Mouse (Mus musculus) hindbrain, postnatal 0 days (tissue): ENCODE data around the gene Relch. TPM values are rescaled to one million over a fixed set of nuclear protein-coding genes. Genes with fewer than 3 reads are reported as not detected.
A peak's percentile ranks its signal among the peaks of the same experiment; 100 is the strongest.

Experiments used
- ATAC-seq: fragments of 200-750 bp; cut with Nextera tagmentation; 2 replicates; pipeline ENCODE4 v1.8.0; 2017; ENCODE audit warnings: mild to moderate bottlenecking, moderate TSS enrichment, moderate library complexity
- DNase-seq: peaks from one replicate; pipeline ENCODE4 v3.0.0-alpha.2; 2015; ENCODE audit warnings: low spot score
- H3K27ac ChIP-seq: fragments of 300-500 bp; sonication (generic); 2 replicates; pipeline ENCODE4 v1.5.1; 2014; ENCODE audit warnings: mild to moderate bottlenecking
- H3K27me3 ChIP-seq: fragments of 300-500 bp; sonication (generic); 2 replicates; pipeline ENCODE4 v1.6.1; 2014; ENCODE audit warnings: low read length, mixed read lengths; ENCODE audit not compliant: insufficient read depth
- H3K36me3 ChIP-seq: fragments of 300-500 bp; sonication (generic); 2 replicates; pipeline ENCODE4 v1.6.1; 2014; ENCODE audit warnings: low read length, mixed read lengths; ENCODE audit not compliant: insufficient read depth
- H3K4me1 ChIP-seq: fragments of 300-500 bp; sonication (generic); 2 replicates; pipeline ENCODE4 v1.6.1; 2014; ENCODE audit warnings: antibody characterized with exemption, low read length, mixed read lengths; ENCODE audit not compliant: insufficient read depth
- H3K4me2 ChIP-seq: fragments of 300-500 bp; sonication (generic); 2 replicates; pipeline ENCODE4 v1.6.1; 2014; ENCODE audit warnings: low read depth, mild to moderate bottlenecking, low read length, moderate library complexity, mixed read lengths
- H3K4me3 ChIP-seq: fragments of 300-500 bp; sonication (generic); 2 replicates; pipeline ENCODE4 v1.5.1; 2014; ENCODE audit warnings: low read length
- H3K9ac ChIP-seq: fragments of 300-500 bp; sonication (generic); replicated peaks from 2 replicates; pipeline ENCODE4 v1.6.1; 2014; ENCODE audit warnings: mild to moderate bottlenecking, low read length, moderate library complexity, mixed read lengths
- H3K9me3 ChIP-seq: fragments of 300-500 bp; sonication (generic); 2 replicates; pipeline ENCODE4 v1.6.1; 2016; ENCODE audit warnings: low read length, mixed read lengths
- CTCF ChIP-seq: IDR thresholded peaks from 2 replicates; pipeline ENCODE4 v1.5.1; 2016; ENCODE audit warnings: antibody characterized with exemption, control low read depth, low read depth
- WGBS: fragments of 180-500 bp; shearing (Covaris S2); extraction: QIAGEN DNeasy Blood & Tissue Kit; methylation state at CpG from one replicate; pipeline ENCODE4 v1.1.7; 2014; 5-methylcytosine and 5-hydroxymethylcytosine counted together
- polyA plus RNA-seq: library from polyadenylated mRNA; unstranded; fragments of >200 nt; fragmentation: Nextera tagmentation; extraction: Ambion mirVana; gene quantifications from 2 replicates; pipeline ENCODE4 v1.2.1, GENCODE M21; 2015
- total RNA-seq: library from RNA; depleted of rRNA; stranded (reverse); fragments of >200 nt; gene quantifications from 2 replicates; pipeline ENCODE4 v1.2.3, GENCODE M21; 2014

The Relch gene
- total and polyA plus RNA-seq, 2 experiments from 2014 or later: 47.8 to 82.8 TPM

DNA sequence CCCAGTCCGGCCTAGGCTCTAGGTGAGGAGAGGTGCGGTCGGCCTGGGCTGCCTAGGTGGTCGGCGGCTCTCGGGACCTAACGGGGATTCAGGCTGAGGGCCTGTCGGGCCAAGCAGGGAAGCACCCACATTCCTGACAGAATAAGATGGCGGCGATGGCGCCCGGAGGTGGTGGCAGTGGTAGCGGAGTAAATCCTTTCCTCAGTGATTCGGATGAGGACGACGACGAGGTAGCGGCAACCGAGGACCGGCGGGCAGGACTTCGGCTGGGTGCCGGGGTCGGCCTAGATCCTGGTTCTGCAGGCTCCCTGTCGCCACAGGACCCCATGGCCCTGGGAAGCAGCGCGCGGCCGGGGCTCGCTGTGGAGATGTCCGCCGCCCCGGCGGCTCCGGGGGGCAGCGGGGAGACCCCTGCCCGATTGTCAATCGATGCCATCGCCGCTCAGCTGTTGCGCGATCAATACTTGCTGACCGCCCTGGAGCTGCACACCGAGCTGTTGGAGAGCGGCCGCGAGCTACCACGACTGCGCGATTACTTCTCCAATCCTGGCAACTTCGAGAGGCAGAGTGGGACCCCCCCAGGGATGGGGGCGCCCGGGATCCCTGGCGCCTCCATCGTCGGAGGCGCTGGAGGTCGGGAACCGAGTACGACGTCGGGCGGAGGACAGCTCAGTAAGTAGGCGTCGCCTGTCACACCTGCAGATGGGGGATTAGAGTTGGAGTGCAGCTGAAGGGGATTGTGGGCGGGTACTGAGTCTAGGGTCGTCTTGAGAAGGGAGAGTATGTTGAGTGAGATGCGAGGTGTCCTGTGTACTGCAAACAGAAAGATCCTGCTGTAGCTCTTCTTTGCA lies 526 bp downstream of the Relch start:
- DNase-seq: peak; percentile 31
- under 1% methylated on average over 68 of the region's 68 CpGs for WGBS
- Histone ChIP-seq H3K4me3 (peak overlapping the region; percentile 93), H3K9me3 (no peaks in the 10 kb centered on the region), H3K36me3 (no peaks in the 10 kb centered on the region), H3K4me1 (peaks cover 9% of the 10 kb centered on the region; the same call in 1 of the 2 replicates), H3K4me2 (peak overlapping the region; percentile 94), H3K9ac (peak overlapping the region; percentile 92), H3K27me3 (no peaks in the 10 kb centered on the region), H3K27ac (peak overlapping the region; percentile 91)
- ATAC-seq: peak; percentile 6; the same call in 1 of the 2 replicates
- no peak for TF ChIP-seq CTCF

DNA sequence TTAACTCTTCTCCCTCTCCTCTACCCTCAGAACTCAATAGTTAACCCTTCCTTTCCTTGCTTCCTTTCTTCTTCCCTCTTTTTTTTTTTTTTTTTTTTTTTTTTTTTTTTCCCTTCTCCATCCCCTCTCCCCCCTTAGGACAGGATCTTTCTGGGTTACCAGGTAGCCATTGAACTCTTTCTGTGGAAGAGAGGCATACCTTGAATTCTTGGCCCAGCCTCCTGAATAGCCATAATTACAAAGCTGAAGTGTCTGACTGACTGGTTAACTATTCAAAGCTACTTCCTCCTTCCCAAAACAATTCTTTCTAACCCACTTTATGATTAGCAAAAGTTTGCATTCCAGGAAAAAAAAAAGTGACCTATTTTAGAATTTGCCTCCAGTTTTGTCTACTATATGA lies 6.0 kb downstream of the Relch start:
- Histone ChIP-seq H3K9me3 (no peaks in the 10 kb centered on the region), H3K4me2 (no peak overlapping the region), H3K27ac (no peak overlapping the region), H3K36me3 (no peaks in the 10 kb centered on the region), H3K9ac (no peak overlapping the region), H3K4me1 (peaks cover 9% of the 10 kb centered on the region; the same call in 1 of the 2 replicates), H3K4me3 (no peak overlapping the region), H3K27me3 (no peaks in the 10 kb centered on the region)
- no peak for ATAC-seq
- no peak for TF ChIP-seq CTCF
- no peak for DNase-seq

DNA sequence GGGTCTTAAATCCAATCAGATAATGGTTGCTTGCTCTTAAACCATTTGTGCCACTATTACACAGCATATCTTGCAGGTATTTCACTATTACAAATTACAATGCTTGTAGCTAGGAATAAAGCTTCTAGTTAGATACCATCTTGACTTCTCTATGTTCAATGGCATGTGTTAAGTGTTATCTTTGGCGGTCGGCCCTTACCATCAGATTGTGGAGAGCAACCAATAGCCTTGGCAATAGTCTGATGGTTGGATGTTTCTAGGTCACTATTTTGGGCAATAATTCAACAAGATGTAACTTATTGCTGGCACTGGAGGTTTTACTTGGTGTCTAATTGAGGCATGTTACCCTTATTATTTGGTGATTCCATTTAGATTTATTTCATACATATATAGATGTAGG lies 11.1 kb downstream of the Relch start:
- Histone ChIP-seq H3K4me3 (no peak overlapping the region), H3K4me2 (no peak overlapping the region), H3K4me1 (no peaks in the 10 kb centered on the region), H3K36me3 (no peaks in the 10 kb centered on the region), H3K27ac (no peak overlapping the region), H3K9me3 (no peaks in the 10 kb centered on the region), H3K27me3 (no peaks in the 10 kb centered on the region), H3K9ac (no peak overlapping the region)
- DNase-seq (no peak), ATAC-seq (no peak)
- no peak for TF ChIP-seq CTCF
- 96% methylated on average over 2 of the region's 2 CpGs for WGBS

DNA sequence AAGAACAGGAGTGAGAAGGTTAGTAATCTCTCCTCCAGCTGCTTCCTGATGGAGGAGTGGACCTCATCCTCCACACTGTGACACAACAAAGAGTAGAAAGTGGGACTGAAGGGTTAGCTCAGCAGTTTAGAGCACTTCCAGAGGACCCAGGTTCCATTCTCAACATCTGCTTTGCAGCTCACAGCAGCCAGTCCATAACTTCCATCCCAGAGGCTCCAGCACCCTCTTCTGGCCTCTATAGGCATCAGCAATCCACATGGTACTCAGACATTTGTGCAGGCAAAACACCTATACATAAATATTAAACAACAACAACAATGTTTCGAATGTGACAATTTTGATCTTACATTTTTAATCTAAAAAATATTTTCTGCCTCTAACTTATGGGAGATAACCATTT lies 16.9 kb downstream of the Relch start:
- WGBS: 89% methylated on average over 1 of the region's 1 CpGs
- ATAC-seq (no peak), DNase-seq (peak; percentile 5)
- Histone ChIP-seq H3K4me2 (no peak overlapping the region), H3K27ac (no peak overlapping the region), H3K27me3 (no peaks in the 10 kb centered on the region), H3K4me1 (no peaks in the 10 kb centered on the region), H3K9me3 (no peaks in the 10 kb centered on the region), H3K4me3 (no peak overlapping the region), H3K9ac (no peak overlapping the region), H3K36me3 (no peaks in the 10 kb centered on the region)
- TF ChIP-seq CTCF: peak; percentile 51

DNA sequence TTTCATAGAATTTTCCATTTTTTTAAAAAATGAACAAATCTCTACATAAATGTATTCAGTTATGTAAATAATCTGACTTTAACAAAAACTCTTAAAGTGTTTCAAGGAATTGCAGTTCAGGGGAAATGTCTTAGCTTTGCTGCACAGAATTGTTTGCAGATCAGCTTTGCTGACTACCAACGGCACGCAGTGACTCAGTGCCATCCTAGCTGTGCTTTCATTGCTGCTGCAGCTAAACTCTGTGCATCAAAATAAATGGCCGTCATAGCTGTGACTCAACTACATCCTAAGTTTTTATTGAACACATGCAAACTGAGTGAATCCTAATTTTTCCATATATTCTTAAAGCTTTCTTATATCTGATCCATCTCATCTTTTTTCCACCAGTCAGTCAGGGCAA lies 21.8 kb downstream of the Relch start:
- H3K27me3 ChIP-seq: no peaks in the 10 kb centered on the region
- H3K9me3 ChIP-seq: no peaks in the 10 kb centered on the region
- no peak overlapping the region for H3K9ac ChIP-seq
- H3K4me1 ChIP-seq: no peaks in the 10 kb centered on the region
- 94% methylated on average over 3 of the region's 3 CpGs for WGBS
- ATAC-seq: no peak
- no peak for TF ChIP-seq CTCF
- no peaks in the 10 kb centered on the region for H3K36me3 ChIP-seq
- H3K4me3 ChIP-seq: no peak overlapping the region
- no peak overlapping the region for H3K4me2 ChIP-seq
- no peak overlapping the region for H3K27ac ChIP-seq
- DNase-seq: no peak

DNA sequence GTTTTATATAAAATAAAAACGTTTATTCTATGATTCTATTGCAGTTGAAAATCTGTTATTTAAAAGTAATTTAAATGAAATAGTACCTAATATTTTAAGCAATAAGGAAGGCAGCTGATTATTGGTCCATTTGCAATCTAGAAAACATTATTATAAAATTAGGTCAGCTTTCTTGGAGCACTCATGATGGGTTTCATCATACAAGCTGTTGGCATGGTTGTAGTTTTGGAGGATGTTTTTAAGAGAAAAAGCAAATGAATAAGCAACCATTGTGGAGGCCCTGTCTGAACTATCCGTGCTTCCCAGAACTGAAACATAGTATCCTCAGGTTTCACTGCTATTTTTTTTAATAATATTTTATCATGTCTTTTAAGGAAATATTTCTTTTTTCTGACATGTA lies 31.9 kb downstream of the Relch start:
- no peak for DNase-seq
- ATAC-seq: no peak
- Histone ChIP-seq H3K36me3 (0 out of 2 replicates have a peak, but pooled peaks cover 7% of the 10 kb centered on the region), H3K4me1 (no peaks in the 10 kb centered on the region), H3K27ac (no peak overlapping the region), H3K9ac (no peak overlapping the region), H3K4me3 (no peak overlapping the region), H3K9me3 (no peaks in the 10 kb centered on the region), H3K4me2 (no peak overlapping the region), H3K27me3 (no peaks in the 10 kb centered on the region)
- no peak for TF ChIP-seq CTCF
- WGBS: 85% methylated on average over 2 of the region's 2 CpGs

DNA sequence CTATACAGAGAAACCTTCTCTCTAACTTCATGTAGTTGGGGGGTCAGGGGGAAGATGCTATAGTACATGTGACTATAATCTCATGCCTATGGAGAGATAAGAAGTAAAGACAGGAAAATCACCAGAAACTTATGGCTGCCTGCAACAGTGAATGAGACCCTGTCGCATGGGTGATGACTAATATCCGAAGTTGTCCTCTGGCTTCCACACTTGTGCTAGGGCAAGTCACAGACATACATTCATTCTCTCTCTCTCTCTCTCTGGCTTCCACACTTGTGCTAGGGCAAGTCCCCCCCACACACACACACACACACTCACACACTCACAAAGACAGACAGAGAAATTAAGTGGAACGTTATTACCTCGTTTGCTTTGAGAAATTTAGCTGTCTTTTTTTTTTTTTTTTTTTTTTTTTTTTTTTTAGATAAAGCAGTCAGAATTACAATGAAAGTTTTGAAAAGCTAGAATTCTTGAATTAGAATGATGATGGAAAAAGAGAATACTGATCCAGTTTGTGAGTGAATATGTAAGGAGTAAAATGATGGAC lies 37.4 kb downstream of the Relch start:
- Histone ChIP-seq H3K27ac (no peak overlapping the region), H3K9ac (no peak overlapping the region), H3K36me3 (peaks cover 7% of the 10 kb centered on the region; the same call in 1 of the 2 replicates), H3K27me3 (no peaks in the 10 kb centered on the region), H3K4me2 (no peak overlapping the region), H3K4me1 (no peaks in the 10 kb centered on the region), H3K4me3 (no peak overlapping the region), H3K9me3 (no peaks in the 10 kb centered on the region)
- DNase-seq (no peak), ATAC-seq (no peak)
- no peak for TF ChIP-seq CTCF
- 87% methylated on average over 4 of the region's 4 CpGs for WGBS
